In the genomic region with DNA sequence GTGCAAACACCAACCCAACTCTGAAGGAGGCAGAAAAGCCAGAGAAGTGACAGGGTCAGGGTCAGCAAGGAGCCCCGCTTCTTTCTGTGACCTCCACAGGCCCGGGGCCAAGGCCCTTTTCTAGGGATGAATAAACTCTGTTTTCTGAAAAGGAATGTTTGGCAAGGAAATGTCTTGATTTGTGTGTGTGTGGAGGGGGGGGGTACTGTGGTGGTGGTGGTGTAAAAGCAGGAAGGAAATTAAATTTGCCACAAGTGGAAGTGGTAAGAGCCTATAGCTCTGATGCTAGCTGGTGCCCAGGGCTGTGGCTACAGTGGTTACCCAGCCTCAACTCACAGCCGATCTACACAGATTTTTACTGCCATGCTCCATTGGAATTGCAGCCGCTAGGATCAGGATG, we compare ENCODE assay signal across 11 mouse cellular contexts. TPM values are rescaled to one million over a fixed set of nuclear protein-coding genes. Genes with fewer than 3 reads are reported as not detected.
DNase-seq lines count a peak whose midpoint lies in the region; ATAC-seq and TF ChIP-seq lines count a peak whose summit lies in the region.
"Had no signal": no experiment of that assay in that cellular context is flagged by ENCODE, and none has a peak within 500 bp of the region (broad histone marks: within the 10 kb centered on the region; RNA-seq: fewer than 3 reads in every experiment).

No protein-coding gene starts in this region.

- no peak overlapping the region for H3K9ac ChIP-seq in intestine, embryonic 15.5 days
- no peak overlapping the region for H3K9ac ChIP-seq in intestine, postnatal 0 days (ENCODE audit: low read depth, low read length)
- H3K9ac ChIP-seq in embryonic facial prominence, embryonic 14.5 days (ENCODE audit: low read depth, low read length) = no peak overlapping the region
- no peak overlapping the region for H3K9ac ChIP-seq in limb, embryonic 12.5 days (replicated peaks)
- H3K9ac ChIP-seq: liver, embryonic 14.5 days had no signal

- no peaks in the 10 kb centered on the region for H3K9me3 ChIP-seq in intestine, embryonic 15.5 days
- no peaks in the 10 kb centered on the region for H3K9me3 ChIP-seq in intestine, postnatal 0 days (ENCODE audit: control insufficient read depth)
- H3K9me3 ChIP-seq in embryonic facial prominence, embryonic 14.5 days (ENCODE audit: control insufficient read depth, low read length) = no peaks in the 10 kb centered on the region
- no peaks in the 10 kb centered on the region for H3K9me3 ChIP-seq in limb, embryonic 12.5 days
- H3K9me3 ChIP-seq: heart, embryonic 15.5 days had no signal

- no peak for TF ChIP-seq CTCF in intestine, postnatal 0 days (IDR thresholded peaks at IDR 0.05; ENCODE audit: low read depth)

- H3K4me3 ChIP-seq in intestine, embryonic 15.5 days (replicated peaks) = no peak overlapping the region
- no peak overlapping the region for H3K4me3 ChIP-seq in intestine, postnatal 0 days (ENCODE audit: low read depth, low read length)
- no peak overlapping the region for H3K4me3 ChIP-seq in embryonic facial prominence, embryonic 14.5 days (ENCODE audit: low read depth, low read length)
- no peak overlapping the region for H3K4me3 ChIP-seq in limb, embryonic 12.5 days (replicated peaks)

- ATAC-seq in intestine, embryonic 15.5 days = no peak
- ATAC-seq in intestine, postnatal 0 days = no peak
- ATAC-seq in embryonic facial prominence, embryonic 14.5 days (ENCODE audit: low read depth) = peak; percentile 23
- ATAC-seq in limb, embryonic 12.5 days (ENCODE audit: insufficient number of reproducible peaks, insufficient read depth, low FRiP score, low TSS enrichment, low read depth) = no peak

- peak overlapping the region; percentile 40; the same call in 1 of the 2 replicates for H3K27ac ChIP-seq in intestine, embryonic 15.5 days
- H3K27ac ChIP-seq in intestine, postnatal 0 days (ENCODE audit: low read depth, low read length) = no peak overlapping the region
- 0 out of 2 replicates have a peak overlapping the region, but pooled peaks have one; percentile 16 for H3K27ac ChIP-seq in embryonic facial prominence, embryonic 14.5 days (replicated peaks; ENCODE audit: low read depth, low read length)
- H3K27ac ChIP-seq in limb, embryonic 12.5 days = 0 out of 2 replicates have a peak overlapping the region, but pooled peaks have one; percentile 7
- H3K27ac ChIP-seq: heart, embryonic 15.5 days; liver, embryonic 14.5 days had no signal

- H3K36me3 ChIP-seq in intestine, embryonic 15.5 days = no peaks in the 10 kb centered on the region
- no peaks in the 10 kb centered on the region for H3K36me3 ChIP-seq in intestine, postnatal 0 days (ENCODE audit: control insufficient read depth, insufficient read depth)
- no peaks in the 10 kb centered on the region for H3K36me3 ChIP-seq in embryonic facial prominence, embryonic 14.5 days (ENCODE audit: control insufficient read depth, insufficient read depth, low read length)
- H3K36me3 ChIP-seq in limb, embryonic 12.5 days = no peaks in the 10 kb centered on the region
- H3K36me3 ChIP-seq: heart, embryonic 15.5 days had no signal

- peak; percentile 24 for DNase-seq in Muller cell, postnatal 12 days (ENCODE audit: inconsistent ontology term)
- peak; percentile 34 for DNase-seq in embryonic facial prominence, embryonic 14.5 days (ENCODE audit: low spot score)
- DNase-seq in left cerebral cortex, postnatal 25 days (ENCODE audit: low spot score in 2 of 2) = no peak
- no peak for DNase-seq in layer of hippocampus, postnatal 14 days (ENCODE audit: low spot score in 2 of 2)
- DNase-seq in urinary bladder, adult 2 months (ENCODE audit: low spot score) = no peak

- H3K4me2 ChIP-seq in intestine, embryonic 15.5 days (replicated peaks) = no peak overlapping the region
- no peak overlapping the region; the same call in 1 of the 2 replicates for H3K4me2 ChIP-seq in intestine, postnatal 0 days (replicated peaks; ENCODE audit: low read depth)
- H3K4me2 ChIP-seq in embryonic facial prominence, embryonic 14.5 days (ENCODE audit: low read depth, low read length) = no peak overlapping the region
- no peak overlapping the region for H3K4me2 ChIP-seq in limb, embryonic 12.5 days

- H3K27me3 ChIP-seq in intestine, embryonic 15.5 days (replicated peaks) = no peaks in the 10 kb centered on the region
- H3K27me3 ChIP-seq in intestine, postnatal 0 days (replicated peaks; ENCODE audit: control insufficient read depth, insufficient read depth, low read length) = no peaks in the 10 kb centered on the region
- no peaks in the 10 kb centered on the region for H3K27me3 ChIP-seq in embryonic facial prominence, embryonic 14.5 days (replicated peaks; ENCODE audit: control insufficient read depth, insufficient read depth, low read length)
- peaks cover 25% of the 10 kb centered on the region for H3K27me3 ChIP-seq in limb, embryonic 12.5 days

- peaks cover 15% of the 10 kb centered on the region for H3K4me1 ChIP-seq in intestine, embryonic 15.5 days (replicated peaks)
- peaks cover 6% of the 10 kb centered on the region; the same call in 1 of the 2 replicates for H3K4me1 ChIP-seq in intestine, postnatal 0 days (replicated peaks; ENCODE audit: control insufficient read depth, insufficient read depth, low read length)
- peaks cover 29% of the 10 kb centered on the region for H3K4me1 ChIP-seq in embryonic facial prominence, embryonic 14.5 days (ENCODE audit: control insufficient read depth, insufficient read depth, low read length)
- peaks cover 37% of the 10 kb centered on the region for H3K4me1 ChIP-seq in limb, embryonic 12.5 days (replicated peaks)

- intact Hi-C loops in left cerebral cortex, postnatal 25 days (cut with DNase I) = no loop called here

- WGBS in intestine, embryonic 15.5 days = 20% methylated on average over 4 of the region's 4 CpGs
- 29% methylated on average over 4 of the region's 4 CpGs for WGBS in intestine, postnatal 0 days
- WGBS in embryonic facial prominence, embryonic 14.5 days = 24% methylated on average over 4 of the region's 4 CpGs
- WGBS in limb, embryonic 12.5 days = 32% methylated on average over 4 of the region's 4 CpGs

RNA-seq across cellular contexts. Expression of gene Papln, which starts 0.7 kb away (rescaled TPM):
- polyA plus RNA-seq in intestine, embryonic 15.5 days (2015; fragmentation: Nextera tagmentation; extraction: Ambion mirVana) = 3.6 and 3.7 TPM in 2 replicates
- polyA plus RNA-seq in intestine, postnatal 0 days (2015; fragmentation: Nextera tagmentation; extraction: Ambion mirVana) = 1.7 and 1.8 TPM in 2 replicates
- 1.8 and 2.6 TPM in 2 replicates for polyA plus RNA-seq in embryonic facial prominence, embryonic 14.5 days (2014; fragmentation: Nextera tagmentation; extraction: Ambion mirVana)
- polyA plus RNA-seq in limb, embryonic 12.5 days (2016; fragmentation: Nextera tagmentation; extraction: Ambion mirVana) = 0.32 and 0.36 TPM in 2 replicates
- total RNA-seq in left cerebral cortex, postnatal 25 days (2021) = 1 to 10 TPM; 7.3 to 9.4 TPM
- 1 to 10 TPM; 1.4 to 3.7 TPM for total RNA-seq in layer of hippocampus, postnatal 14 days (2021)
- polyA plus RNA-seq in urinary bladder, adult 2 months (2012; rRNA removed) = 2.1 TPM in 2 replicates
- total RNA-seq: neutrophil, adult 5-6 weeks had no signal

Comparison
In these comparisons a context has a peak if more than half of its experiments do, and no peak if none do; other contexts are left out.
1. DNase-seq: peak in Muller cell, postnatal 12 days (single experiment) and embryonic facial prominence, embryonic 14.5 days (single experiment); none in left cerebral cortex, postnatal 25 days (0 of 2), layer of hippocampus, postnatal 14 days (0 of 2) and urinary bladder, adult 2 months (single experiment).